Mouse (Mus musculus) adrenal gland, postnatal 14 days (tissue): ENCODE data around the gene Tuba3b. TPM values are rescaled to one million over a fixed set of nuclear protein-coding genes. Genes with fewer than 3 reads are reported as not detected.

ENCODE experiments used
- DNase-seq: peaks from one replicate; pipeline ENCODE4 v3.0.0; 2021; ENCODE audit warnings: mixed read lengths
- long read RNA-seq, 2 experiments: library from polyadenylated mRNA; stranded (forward); transcript quantifications; one replicate each; pipeline ENCODE4 v2.0.0; 2021
- total RNA-seq: library from RNA; stranded (reverse); gene quantifications from 2 replicates; pipeline ENCODE4 v1.2.3, GENCODE M21; 2021

Gene Tuba3b
- total RNA-seq = not detected in 2 replicates
- long read RNA-seq, experiment 1 = 0 reads
- long read RNA-seq, experiment 2 = 0 reads

GRCm38 (mm10) chr6:145615666-145616210, at the start of gene Tuba3b:
Tuba3b (plus strand) TSS chr6:145615757.
- no peak for DNase-seq

GRCm38 (mm10) chr6:145567296-145567695, 48.3 kb upstream of the Tuba3b start:
- no peak for DNase-seq

GRCm38 (mm10) chr6:145567832-145568231, 47.7 kb upstream of the Tuba3b start:
- DNase-seq = no peak

- DNase-seq = no peak
These were observed 46.9 kb upstream of the Tuba3b start for GRCm38 (mm10) chr6:145568701-145569100.

- DNase-seq = no peak
These were observed 42.1 kb upstream of the Tuba3b start for GRCm38 (mm10) chr6:145573250-145574013.

- DNase-seq = no peak
These were observed 38.8 kb upstream of the Tuba3b start for GRCm38 (mm10) chr6:145576762-145577161.

- peak; percentile 83 for DNase-seq
These were observed 36.9 kb upstream of the Tuba3b start for GRCm38 (mm10) chr6:145578457-145579185.

GRCm38 (mm10) chr6:145579761-145580160, 35.8 kb upstream of the Tuba3b start:
- no peak for DNase-seq

- no peak for DNase-seq
These were observed 34.0 kb upstream of the Tuba3b start for GRCm38 (mm10) chr6:145581366-145582170.

- no peak for DNase-seq
These were observed 30.2 kb upstream of the Tuba3b start for GRCm38 (mm10) chr6:145585052-145585973.

GRCm38 (mm10) chr6:145590501-145591293, 24.9 kb upstream of the Tuba3b start:
- DNase-seq = no peak

- DNase-seq = no peak
These were observed 24.0 kb upstream of the Tuba3b start for GRCm38 (mm10) chr6:145591578-145591977.

GRCm38 (mm10) chr6:145592036-145592435, 23.5 kb upstream of the Tuba3b start:
- no peak for DNase-seq

GRCm38 (mm10) chr6:145592531-145592998, 23.0 kb upstream of the Tuba3b start:
- no peak for DNase-seq

- peak; percentile 79 for DNase-seq
These were observed 21.6 kb upstream of the Tuba3b start for GRCm38 (mm10) chr6:145593991-145594390.

- DNase-seq = no peak
These were observed 19.7 kb upstream of the Tuba3b start for GRCm38 (mm10) chr6:145595905-145596304.

GRCm38 (mm10) chr6:145598794-145599555, 16.6 kb upstream of the Tuba3b start:
- DNase-seq = peak; percentile 45

GRCm38 (mm10) chr6:145604126-145604525, 11.4 kb upstream of the Tuba3b start:
- DNase-seq = no peak

GRCm38 (mm10) chr6:145604648-145605047, 10.9 kb upstream of the Tuba3b start:
- no peak for DNase-seq
